Comparison of ENCODE assay signal across 14 mouse cellular contexts in the genomic region with DNA sequence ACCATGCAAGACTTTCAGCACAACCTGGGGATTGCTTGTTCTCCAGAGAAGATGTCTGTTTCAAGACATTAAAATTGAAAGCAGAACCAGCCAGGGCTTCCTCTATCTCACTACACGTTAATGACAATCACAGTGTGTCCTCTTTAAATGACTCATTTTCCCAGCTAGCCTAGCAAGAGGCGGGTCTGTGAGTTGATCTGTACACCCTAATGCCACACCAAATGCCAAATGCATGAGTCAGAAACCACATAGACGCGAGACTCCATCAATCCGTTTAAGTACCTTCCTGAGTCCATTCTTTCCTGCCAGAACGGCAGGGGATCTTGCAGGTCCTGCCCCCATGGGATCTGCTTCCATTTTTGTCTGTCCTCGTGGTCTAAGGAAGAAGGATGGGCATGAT. TPM values are rescaled to one million over a fixed set of nuclear protein-coding genes. Genes with fewer than 3 reads are reported as not detected.
DNase-seq lines count a peak whose midpoint lies in the region; TF ChIP-seq lines count a peak whose summit lies in the region.
"Had no signal": no experiment of that assay in that cellular context is flagged by ENCODE, and none has a peak within 500 bp of the region (broad histone marks: within the 10 kb centered on the region; RNA-seq: fewer than 3 reads in every experiment).

No protein-coding gene starts in this region.

- H3K36me3 ChIP-seq in C2C12 (ENCODE audit: control insufficient read depth, insufficient read depth) = no peaks in the 10 kb centered on the region

- H3K27me3 ChIP-seq in C2C12 (ENCODE audit: control insufficient read depth, insufficient read depth, insufficient read length) = no peaks in the 10 kb centered on the region

- peak overlapping the region; percentile 51 for H3K27ac ChIP-seq in bone marrow macrophage, adult 2 months (ENCODE audit: insufficient read depth, low read depth, low read length)

- TF ChIP-seq POLR2A in bone marrow macrophage, adult 2 months (IDR thresholded peaks at IDR 0.05; ENCODE audit: borderline replicate concordance, low read depth, low read length) = no peak

- H3K4me3 ChIP-seq in C2C12 (ENCODE audit: insufficient read depth, poor library complexity, severe bottlenecking) = no peak overlapping the region
- peak overlapping the region; percentile 22; the same call in 1 of the 2 replicates for H3K4me3 ChIP-seq in bone marrow macrophage, adult 2 months (ENCODE audit: insufficient read depth, low read length)

- no peaks in the 10 kb centered on the region for H3K79me2 ChIP-seq in C2C12 (ENCODE audit: control insufficient read depth, insufficient read depth)

- no peaks in the 10 kb centered on the region for H3K79me3 ChIP-seq in C2C12 (ENCODE audit: low read depth)

- H3K4me1 ChIP-seq in bone marrow macrophage, adult 2 months (ENCODE audit: control insufficient read depth, insufficient read depth, low read length) = peaks cover 22% of the 10 kb centered on the region

- no peak for TF ChIP-seq CTCF in C2C12 (IDR thresholded peaks at IDR 0.05; ENCODE audit: control insufficient read depth, insufficient read depth, insufficient read length)
- no peak for TF ChIP-seq CTCF in bone marrow macrophage, adult 2 months (IDR thresholded peaks at IDR 0.05; ENCODE audit: low read depth, low read length)

- intact Hi-C loops in heart, postnatal 10 days (cut with DNase I) = no loop called here
- intact Hi-C loops in heart, postnatal 25 days (cut with DNase I) = no loop called here

- DNase-seq in heart, adult 9 months (ENCODE audit: low spot score in 2 of 2) = peak; percentile 6 to 19
- DNase-seq in heart, postnatal 10 days = no peak
- DNase-seq in monocyte, adult 2 months (ENCODE audit: low read depth in 1 of 2, low spot score in 2 of 2) = peak; percentile 57 to 61
- DNase-seq in cerebellum, adult 9-11 months = no peak
- DNase-seq in frontal cortex, postnatal 10 days (ENCODE audit: low spot score in 2 of 2) = no peak
- DNase-seq in heart, postnatal 25 days (ENCODE audit: low spot score) = no peak
- DNase-seq: heart, adult 11 months; heart, postnatal 14 days; kidney, postnatal 25 days; layer of hippocampus, postnatal 36 days; lung, adult 2 months; midbrain, embryonic 14.5 days had no signal

- H3ac ChIP-seq in C2C12 (ENCODE audit: control insufficient read depth, insufficient read length, low read depth) = no peak overlapping the region

TF ChIP-seq in C2C12, 6 proteins besides CTCF, POLR2A, EP300 and RAD21:
- TF ChIP-seq MYOD1 (IDR thresholded peaks at IDR 0.05; ENCODE audit: control insufficient read depth, insufficient read length, low read depth) (no peak), USF1 (IDR thresholded peaks at IDR 0.05; ENCODE audit: low read depth) (peak; percentile 50), MAX (IDR thresholded peaks at IDR 0.05) (peak; percentile 84), MYOG (IDR thresholded peaks at IDR 0.05; ENCODE audit: control insufficient read depth, extremely low read depth, insufficient read length) (no peak), FOSL1 (IDR thresholded peaks at IDR 0.05; ENCODE audit: insufficient read depth, low read length, poor library complexity, severe bottlenecking) (peak; percentile 91), CEBPB (IDR thresholded peaks at IDR 0.05; ENCODE audit: low read depth) (no peak)

RNA-seq across cellular contexts. Expression of a gene that starts 29.4 kb away (rescaled TPM):
- total RNA-seq in heart, postnatal 10 days (2021) = 1 to 10 TPM in 1 of 2 experiments, under 1 TPM in 1; 0.69 to 1.2 TPM
- polyA plus RNA-seq in C2C12 (2012; fragmentation: generic; extraction: Trizol) = 0.40 TPM
- polyA plus RNA-seq in bone marrow macrophage, adult 2 months (2012; ENCODE audit: insufficient read depth, insufficient read length, missing spikeins) = 8.3 and 9.0 TPM in 2 replicates
- 1 to 10 TPM in 1 of 2 experiments, under 1 TPM in 1; 0.49 to 1.1 TPM for total RNA-seq in heart, postnatal 25 days (2021)

Comparison
In these comparisons a context has a peak if more than half of its experiments do, and no peak if none do; other contexts are left out.
1. DNase-seq: peak in heart, adult 9 months (2 of 2) and monocyte, adult 2 months (2 of 2); none in heart, postnatal 10 days (0 of 2), cerebellum, adult 9-11 months (single experiment), frontal cortex, postnatal 10 days (0 of 2) and heart, postnatal 25 days (single experiment).